21 mouse cellular contexts compared by ENCODE assay signal in the genomic region with DNA sequence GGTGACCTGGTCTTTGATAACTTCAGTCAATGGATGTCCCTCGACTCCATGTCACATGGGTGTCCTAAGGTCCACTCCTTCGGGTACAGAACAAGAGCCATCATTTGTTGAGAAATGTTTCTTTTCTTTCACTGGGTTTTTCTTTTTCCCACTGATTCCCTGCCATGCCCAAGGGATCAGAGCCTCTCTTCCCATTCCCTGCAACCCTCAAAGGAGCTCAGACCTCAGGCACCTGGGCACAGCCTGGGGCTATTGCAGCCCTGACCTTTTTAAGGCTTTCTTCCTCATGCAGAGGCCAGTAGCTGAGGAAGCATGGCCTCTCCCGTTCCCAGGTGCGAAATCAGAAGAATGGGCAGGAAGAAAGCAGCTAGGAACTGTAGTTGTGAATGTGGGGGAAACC. TPM values are rescaled to one million over a fixed set of nuclear protein-coding genes. Genes with fewer than 3 reads are reported as not detected.
DNase-seq lines count a peak whose midpoint lies in the region; ATAC-seq and TF ChIP-seq lines count a peak whose summit lies in the region.
"Had no signal": no experiment of that assay in that cellular context is flagged by ENCODE, and none has a peak within 500 bp of the region (broad histone marks: within the 10 kb centered on the region; RNA-seq: fewer than 3 reads in every experiment).

No protein-coding gene starts in this region.

- H3K4me2 ChIP-seq in hindbrain, embryonic 14.5 days (replicated peaks): no peak overlapping the region
- H3K4me2 ChIP-seq in midbrain, embryonic 12.5 days (replicated peaks): no peak overlapping the region
- no peak overlapping the region for H3K4me2 ChIP-seq in midbrain, embryonic 13.5 days (replicated peaks)
- H3K4me2 ChIP-seq in stomach, postnatal 0 days (replicated peaks; ENCODE audit: low read depth): no peak overlapping the region
- H3K4me2 ChIP-seq: embryonic facial prominence, embryonic 12.5 days; forebrain, embryonic 13.5 days; forebrain, embryonic 15.5 days had no signal

- 0 out of 2 replicates have a peak overlapping the region, but pooled peaks have one; percentile 40 for H3K27ac ChIP-seq in hindbrain, embryonic 10.5 days
- H3K27ac ChIP-seq in hindbrain, embryonic 14.5 days: no peak overlapping the region
- H3K27ac ChIP-seq in midbrain, embryonic 12.5 days (replicated peaks): 0 out of 2 replicates have a peak overlapping the region, but pooled peaks have one; percentile 20
- H3K27ac ChIP-seq in midbrain, embryonic 13.5 days: no peak overlapping the region
- H3K27ac ChIP-seq in stomach, postnatal 0 days (replicated peaks): no peak overlapping the region
- H3K27ac ChIP-seq: embryonic facial prominence, embryonic 10.5 days; embryonic facial prominence, embryonic 12.5 days; forebrain, embryonic 13.5 days; forebrain, embryonic 15.5 days had no signal

- TF ChIP-seq EP300 in stomach, postnatal 0 days (optimal IDR thresholded peaks at IDR 0.05): no peak

- no peaks in the 10 kb centered on the region for H3K9me3 ChIP-seq in hindbrain, embryonic 10.5 days
- no peaks in the 10 kb centered on the region for H3K9me3 ChIP-seq in hindbrain, embryonic 14.5 days (ENCODE audit: control insufficient read depth, low read length)
- no peaks in the 10 kb centered on the region for H3K9me3 ChIP-seq in midbrain, embryonic 12.5 days
- H3K9me3 ChIP-seq in midbrain, embryonic 13.5 days: no peaks in the 10 kb centered on the region
- no peaks in the 10 kb centered on the region for H3K9me3 ChIP-seq in stomach, postnatal 0 days (ENCODE audit: control insufficient read depth, low read length)
- H3K9me3 ChIP-seq: embryonic facial prominence, embryonic 10.5 days; embryonic facial prominence, embryonic 12.5 days; forebrain, embryonic 13.5 days; forebrain, embryonic 15.5 days; G1E had no signal

- no peak for TF ChIP-seq CTCF in stomach, postnatal 0 days (IDR thresholded peaks at IDR 0.05; ENCODE audit: low read depth)

- peaks cover 59% of the 10 kb centered on the region for H3K4me1 ChIP-seq in hindbrain, embryonic 10.5 days (replicated peaks)
- peaks cover 23% of the 10 kb centered on the region for H3K4me1 ChIP-seq in hindbrain, embryonic 14.5 days (replicated peaks; ENCODE audit: control insufficient read depth, insufficient read depth, low read length)
- H3K4me1 ChIP-seq in midbrain, embryonic 12.5 days: peaks cover 41% of the 10 kb centered on the region
- peaks cover 56% of the 10 kb centered on the region for H3K4me1 ChIP-seq in midbrain, embryonic 13.5 days (replicated peaks)
- no peaks in the 10 kb centered on the region for H3K4me1 ChIP-seq in stomach, postnatal 0 days (replicated peaks; ENCODE audit: control insufficient read depth, insufficient read depth)
- H3K4me1 ChIP-seq: embryonic facial prominence, embryonic 12.5 days had no signal

- H3K9ac ChIP-seq in hindbrain, embryonic 14.5 days: no peak overlapping the region
- H3K9ac ChIP-seq in midbrain, embryonic 12.5 days (replicated peaks): no peak overlapping the region
- H3K9ac ChIP-seq in midbrain, embryonic 13.5 days (replicated peaks): no peak overlapping the region
- H3K9ac ChIP-seq in stomach, postnatal 0 days (ENCODE audit: low read length): no peak overlapping the region
- H3K9ac ChIP-seq: embryonic facial prominence, embryonic 12.5 days; forebrain, embryonic 13.5 days; forebrain, embryonic 15.5 days had no signal

- H3K4me3 ChIP-seq in hindbrain, embryonic 10.5 days: no peak overlapping the region
- no peak overlapping the region for H3K4me3 ChIP-seq in hindbrain, embryonic 14.5 days (replicated peaks; ENCODE audit: low read length)
- H3K4me3 ChIP-seq in midbrain, embryonic 12.5 days: no peak overlapping the region
- H3K4me3 ChIP-seq in midbrain, embryonic 13.5 days (replicated peaks): no peak overlapping the region
- H3K4me3 ChIP-seq in stomach, postnatal 0 days (ENCODE audit: low read depth, low read length): no peak overlapping the region
- H3K4me3 ChIP-seq: embryonic facial prominence, embryonic 10.5 days; embryonic facial prominence, embryonic 12.5 days; forebrain, embryonic 13.5 days; forebrain, embryonic 15.5 days had no signal

- H3K27me3 ChIP-seq in hindbrain, embryonic 10.5 days (ENCODE audit: insufficient read depth, poor library complexity, severe bottlenecking): no peaks in the 10 kb centered on the region
- no peaks in the 10 kb centered on the region for H3K27me3 ChIP-seq in hindbrain, embryonic 14.5 days (ENCODE audit: control insufficient read depth, insufficient read depth, low read length)
- no peaks in the 10 kb centered on the region for H3K27me3 ChIP-seq in midbrain, embryonic 12.5 days
- no peaks in the 10 kb centered on the region for H3K27me3 ChIP-seq in midbrain, embryonic 13.5 days
- H3K27me3 ChIP-seq in stomach, postnatal 0 days (ENCODE audit: control insufficient read depth, insufficient read depth, low read length): no peaks in the 10 kb centered on the region
- H3K27me3 ChIP-seq: embryonic facial prominence, embryonic 12.5 days; forebrain, embryonic 13.5 days; forebrain, embryonic 15.5 days had no signal

- 66% methylated on average over 4 of the region's 4 CpGs for WGBS in hindbrain, embryonic 10.5 days
- 66% methylated on average over 4 of the region's 4 CpGs for whole genome bisulfite sequencing in hindbrain, embryonic 14.5 days
- WGBS in midbrain, embryonic 12.5 days: 58% methylated on average over 4 of the region's 4 CpGs
- 62% methylated on average over 4 of the region's 4 CpGs for WGBS in midbrain, embryonic 13.5 days
- 61% methylated on average over 4 of the region's 4 CpGs for WGBS in stomach, postnatal 0 days

- no peak for DNase-seq in hindbrain, embryonic 10.5 days (ENCODE audit: low spot score)
- DNase-seq in hindbrain, embryonic 14.5 days (ENCODE audit: low spot score): no peak
- peak; percentile 9 for DNase-seq in stomach, postnatal 0 days (ENCODE audit: low spot score)
- DNase-seq in layer of hippocampus, postnatal 14 days (ENCODE audit: low spot score in 2 of 2): no peak
- DNase-seq: adrenal gland, adult 8-10 months; adrenal gland, postnatal 14 days; adrenal gland, postnatal 36 days; cerebellum, adult 11-12 months; cerebellum, adult 2 months; cerebellum, adult 9-10 months; cerebellum, postnatal 10 days; cerebellum, postnatal 25 days had no signal

- no peaks in the 10 kb centered on the region for H3K36me3 ChIP-seq in hindbrain, embryonic 10.5 days
- no peaks in the 10 kb centered on the region for H3K36me3 ChIP-seq in hindbrain, embryonic 14.5 days (replicated peaks; ENCODE audit: control insufficient read depth, insufficient read depth)
- no peaks in the 10 kb centered on the region for H3K36me3 ChIP-seq in midbrain, embryonic 12.5 days
- H3K36me3 ChIP-seq in midbrain, embryonic 13.5 days: no peaks in the 10 kb centered on the region
- no peaks in the 10 kb centered on the region for H3K36me3 ChIP-seq in stomach, postnatal 0 days (ENCODE audit: control insufficient read depth, insufficient read depth, low read length)
- H3K36me3 ChIP-seq: embryonic facial prominence, embryonic 10.5 days; embryonic facial prominence, embryonic 12.5 days; forebrain, embryonic 15.5 days; G1E had no signal

- no peak for ATAC-seq in hindbrain, embryonic 14.5 days (ENCODE audit: low FRiP score)
- ATAC-seq in midbrain, embryonic 12.5 days (ENCODE audit: low FRiP score, low read depth): no peak
- no peak for ATAC-seq in midbrain, embryonic 13.5 days
- no peak for ATAC-seq in stomach, postnatal 0 days (ENCODE audit: low FRiP score, low TSS enrichment)
- ATAC-seq: activated CD4-positive, CD25-positive, alpha-beta regulatory T cell, adult 4 months; forebrain, embryonic 13.5 days; forebrain, embryonic 15.5 days; Patski had no signal

RNA-seq across cellular contexts. Expression of a gene that starts 23.4 kb away (rescaled TPM):
- polyA plus RNA-seq in hindbrain, embryonic 10.5 days (2016; fragmentation: Nextera tagmentation; extraction: Ambion mirVana): 2.8 TPM in 2 replicates
- polyA plus RNA-seq in hindbrain, embryonic 14.5 days (2014; fragmentation: Nextera tagmentation; extraction: Ambion mirVana): 6.7 and 7.3 TPM in 2 replicates
- 3.8 and 4.0 TPM in 2 replicates for polyA plus RNA-seq in midbrain, embryonic 12.5 days (2016; fragmentation: Nextera tagmentation; extraction: Ambion mirVana)
- 4.0 and 5.2 TPM in 2 replicates for polyA plus RNA-seq in midbrain, embryonic 13.5 days (2015; fragmentation: Nextera tagmentation; extraction: Ambion mirVana)
- 1.5 and 1.7 TPM in 2 replicates for polyA plus RNA-seq in stomach, postnatal 0 days (2015; fragmentation: Nextera tagmentation; extraction: Ambion mirVana)
- total RNA-seq in layer of hippocampus, postnatal 14 days (2021): 10 to 100 TPM; 50.5 to 51.3 TPM
- total RNA-seq: adrenal gland, postnatal 14 days; adrenal gland, postnatal 36 days had no signal
- polyA plus RNA-seq: activated CD4-positive, CD25-positive, alpha-beta regulatory T cell, adult 4 months had no signal

Comparison
In these comparisons a context has a peak if more than half of its experiments do, and no peak if none do; other contexts are left out.
1. H3K27ac ChIP-seq: peak in hindbrain, embryonic 10.5 days (single experiment) and midbrain, embryonic 12.5 days (single experiment); none in hindbrain, embryonic 14.5 days (single experiment), midbrain, embryonic 13.5 days (single experiment) and stomach, postnatal 0 days (single experiment).